Mouse (Mus musculus) neural tube, embryonic 14.5 days (tissue): Measurements from ENCODE around the gene Crot. TPM values are rescaled to one million over a fixed set of nuclear protein-coding genes. Genes with fewer than 3 reads are reported as not detected.
A peak's percentile ranks its signal among the peaks of the same experiment; 100 is the strongest.

Experiments used
- ATAC-seq: fragments of 200-750 bp; cut with Nextera tagmentation; 2 replicates; pipeline ENCODE4 v1.8.0; 2017; ENCODE audit warnings: low read depth, mild to moderate bottlenecking, moderate TSS enrichment, moderate library complexity
- H3K27ac ChIP-seq: fragments of 300-500 bp; sonication (generic); 2 replicates; pipeline ENCODE4 v1.5.1; 2014; ENCODE audit warnings: low read depth, mild to moderate bottlenecking, control low read depth, low read length, moderate library complexity, mixed read lengths
- H3K27me3 ChIP-seq: fragments of 300-500 bp; sonication (generic); 2 replicates; pipeline ENCODE4 v1.6.1; 2014; ENCODE audit warnings: low read length; ENCODE audit not compliant: control insufficient read depth, insufficient read depth
- H3K36me3 ChIP-seq: fragments of 300-500 bp; sonication (generic); 2 replicates; pipeline ENCODE4 v1.6.1; 2014; ENCODE audit warnings: low read length, mixed read lengths; ENCODE audit not compliant: control insufficient read depth, insufficient read depth
- H3K4me1 ChIP-seq: fragments of 300-500 bp; sonication (generic); 2 replicates; pipeline ENCODE4 v1.6.1; 2014; ENCODE audit warnings: low read length; ENCODE audit not compliant: control insufficient read depth, insufficient read depth
- H3K4me2 ChIP-seq: fragments of 300-500 bp; sonication (generic); 2 replicates; pipeline ENCODE4 v1.6.1; 2014; ENCODE audit warnings: mild to moderate bottlenecking, low read depth, low read length, control low read depth
- H3K4me3 ChIP-seq: fragments of 300-500 bp; sonication (generic); 2 replicates; pipeline ENCODE4 v1.5.1; 2014; ENCODE audit warnings: low read depth, low read length, control low read depth, mixed read lengths
- H3K9ac ChIP-seq: fragments of 300-500 bp; sonication (generic); replicated peaks from 2 replicates; pipeline ENCODE4 v1.6.1; 2014; ENCODE audit warnings: low read depth, mild to moderate bottlenecking, control low read depth, low read length, mixed read lengths
- H3K9me3 ChIP-seq: fragments of 300-500 bp; sonication (generic); 2 replicates; pipeline ENCODE4 v1.6.1; 2016; ENCODE audit warnings: low read length; ENCODE audit not compliant: control insufficient read depth
- WGBS: fragments of 180-500 bp; shearing (Covaris S2); extraction: QIAGEN DNeasy Blood & Tissue Kit; methylation state at CpG from one replicate; pipeline ENCODE4 v1.1.7; 2014; 5-methylcytosine and 5-hydroxymethylcytosine counted together
- polyA plus RNA-seq: library from polyadenylated mRNA; unstranded; fragments of >200 nt; fragmentation: Nextera tagmentation; extraction: Ambion mirVana; gene quantifications from 2 replicates; pipeline ENCODE4 v1.2.1, GENCODE M21; 2014

Crot gene
- 23.7 and 27.5 TPM in 2 replicates for polyA plus RNA-seq

DNA sequence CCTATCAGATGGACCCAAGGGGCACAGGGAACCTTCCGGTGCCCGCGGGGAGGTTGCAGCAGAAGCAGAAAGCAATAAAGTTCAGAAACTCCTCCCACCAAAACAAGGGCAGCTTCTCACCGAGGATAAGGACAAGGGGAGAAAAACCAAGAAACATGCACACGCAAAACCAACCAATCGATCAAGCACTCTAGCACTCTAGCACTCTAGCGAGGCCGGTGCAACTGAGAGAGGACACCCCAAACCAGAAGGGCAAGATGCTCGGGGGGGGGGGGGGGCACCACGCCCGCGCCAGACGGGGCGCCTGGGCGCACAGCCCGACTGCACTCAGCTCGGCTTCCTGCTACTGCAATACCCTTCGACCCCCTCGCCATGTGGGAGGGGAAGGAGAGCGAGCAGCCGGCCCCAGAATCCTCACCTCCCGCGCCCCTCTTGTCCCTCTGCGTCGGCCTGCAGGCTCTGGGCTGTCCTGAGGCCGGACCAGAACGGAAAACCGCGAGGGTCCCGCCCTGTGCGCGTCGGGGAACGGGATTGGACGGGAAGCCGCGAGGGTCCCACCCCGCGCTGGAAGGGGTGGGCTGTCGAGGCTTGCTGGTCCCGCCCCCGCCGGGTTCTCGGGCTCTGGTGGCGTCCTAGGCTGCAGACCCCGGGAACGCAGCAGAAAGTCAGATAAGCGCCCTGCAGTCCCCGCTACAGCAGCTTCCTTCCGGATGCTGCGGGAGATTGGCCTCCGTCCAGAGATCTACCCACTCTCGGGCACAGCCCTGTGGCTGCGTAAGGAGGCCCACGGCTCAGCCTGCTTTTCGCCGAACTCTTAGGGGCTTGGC is at the start of gene Crot:
Crot (minus strand) TSS at position 639 of the 827 bp plus-strand sequence.
- 0% methylated on average over 55 of the region's 57 CpGs for WGBS
- Histone ChIP-seq H3K27me3 (no peaks in the 10 kb centered on the region), H3K4me1 (0 out of 2 replicates have a peak, but pooled peaks cover 5% of the 10 kb centered on the region), H3K36me3 (no peaks in the 10 kb centered on the region), H3K4me2 (peak within 1 kb of the TSS; percentile 80), H3K4me3 (peak within 1 kb of the TSS; percentile 73), H3K9ac (peak within 1 kb of the TSS; percentile 77), H3K9me3 (no peaks in the 10 kb centered on the region), H3K27ac (peak within 1 kb of the TSS; percentile 84)
- peak; percentile 100 for ATAC-seq

DNA sequence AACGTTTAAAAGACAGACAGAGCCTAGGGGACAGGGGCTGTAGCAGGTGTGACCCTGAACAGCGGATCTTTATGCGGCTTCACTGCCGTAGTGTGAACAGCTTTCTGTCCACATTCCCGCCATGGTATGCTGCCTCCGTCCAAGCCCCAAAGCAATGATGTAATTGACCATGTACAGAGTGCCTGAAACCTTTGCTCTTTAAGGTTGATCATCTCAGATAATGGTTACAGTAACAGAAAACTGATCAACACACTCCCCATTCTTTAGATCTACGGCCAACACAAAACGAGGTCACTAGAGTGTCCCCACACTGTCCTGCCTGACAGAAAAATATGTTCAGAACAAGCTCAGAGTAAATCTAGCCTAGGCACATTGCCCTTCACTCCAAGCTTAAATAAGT is 48.8 kb upstream of the Crot start:
- Histone ChIP-seq H3K4me3 (no peak overlapping the region), H3K27me3 (no peaks in the 10 kb centered on the region), H3K27ac (no peak overlapping the region), H3K9ac (no peak overlapping the region), H3K4me2 (no peak overlapping the region), H3K9me3 (no peaks in the 10 kb centered on the region), H3K36me3 (no peaks in the 10 kb centered on the region), H3K4me1 (no peaks in the 10 kb centered on the region)
- no peak for ATAC-seq
- WGBS, result 84% methylated on average over 8 of the region's 8 CpGs

DNA sequence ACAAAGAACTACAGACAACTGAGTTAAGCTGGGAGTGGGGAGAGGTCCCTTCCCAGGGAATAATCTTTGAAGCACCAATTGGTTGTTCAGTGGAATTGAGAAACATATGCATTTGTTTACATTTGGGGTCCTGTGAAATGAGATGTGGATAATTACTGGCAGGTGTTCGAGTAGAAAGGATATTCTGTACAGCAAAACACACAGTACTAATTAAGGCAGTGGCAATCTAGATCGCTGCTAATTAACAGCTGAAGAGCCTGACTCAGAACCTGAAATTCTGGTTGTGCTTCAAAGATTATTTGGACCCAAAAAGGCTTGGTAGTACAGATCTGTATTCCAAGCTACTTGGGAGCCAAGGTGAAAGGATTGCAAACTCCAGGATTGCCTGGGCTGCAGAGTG is 47.7 kb upstream of the Crot start:
- no peak overlapping the region for H3K9ac ChIP-seq
- H3K4me2 ChIP-seq, result no peak overlapping the region
- H3K4me1 ChIP-seq, result no peaks in the 10 kb centered on the region
- no peak overlapping the region for H3K4me3 ChIP-seq
- H3K36me3 ChIP-seq, result no peaks in the 10 kb centered on the region
- no peak overlapping the region for H3K27ac ChIP-seq
- no peaks in the 10 kb centered on the region for H3K9me3 ChIP-seq
- WGBS, result 45% methylated on average over 2 of the region's 2 CpGs
- no peaks in the 10 kb centered on the region for H3K27me3 ChIP-seq
- ATAC-seq, result no peak; the same call in 1 of the 2 replicates

DNA sequence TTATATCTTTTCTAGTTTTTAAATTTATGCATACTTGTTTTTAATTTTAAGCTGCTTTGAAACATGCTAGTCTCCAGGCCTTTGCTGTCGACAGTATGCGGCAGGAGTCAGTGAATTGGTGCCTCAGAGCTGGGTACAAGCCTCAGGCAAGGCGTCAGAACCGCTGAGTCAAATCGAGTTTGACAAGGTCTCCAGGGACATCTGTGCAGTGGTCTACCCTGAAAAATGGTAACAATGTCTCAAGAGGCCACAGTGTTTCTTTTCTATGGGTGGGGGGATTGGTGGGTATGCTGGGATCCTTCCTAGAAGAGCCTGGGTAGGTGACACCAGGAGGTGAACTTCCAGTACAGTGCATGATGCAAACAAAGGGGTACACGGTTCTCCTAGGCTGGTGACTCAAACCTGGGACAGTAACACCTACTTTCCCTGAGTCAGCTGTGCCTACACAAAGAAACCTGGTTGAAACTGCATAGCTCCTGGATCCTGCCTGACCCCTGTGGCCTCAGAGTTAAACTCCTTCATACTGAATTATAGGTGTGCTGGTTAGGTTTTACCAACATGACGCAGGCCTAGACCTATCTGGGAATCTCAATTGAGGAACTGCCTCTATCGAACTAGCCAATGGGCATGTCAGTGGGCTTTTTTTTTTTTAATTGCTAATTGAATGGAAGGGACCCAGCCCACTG is 46.6 kb upstream of the Crot start:
- Histone ChIP-seq H3K9ac (no peak overlapping the region), H3K4me3 (no peak overlapping the region), H3K36me3 (no peaks in the 10 kb centered on the region), H3K9me3 (no peaks in the 10 kb centered on the region), H3K4me1 (no peaks in the 10 kb centered on the region), H3K4me2 (no peak overlapping the region), H3K27ac (no peak overlapping the region), H3K27me3 (no peaks in the 10 kb centered on the region)
- whole genome bisulfite sequencing, result 82% methylated on average over 8 of the region's 8 CpGs
- peak; percentile 24; the same call in 1 of the 2 replicates for ATAC-seq

DNA sequence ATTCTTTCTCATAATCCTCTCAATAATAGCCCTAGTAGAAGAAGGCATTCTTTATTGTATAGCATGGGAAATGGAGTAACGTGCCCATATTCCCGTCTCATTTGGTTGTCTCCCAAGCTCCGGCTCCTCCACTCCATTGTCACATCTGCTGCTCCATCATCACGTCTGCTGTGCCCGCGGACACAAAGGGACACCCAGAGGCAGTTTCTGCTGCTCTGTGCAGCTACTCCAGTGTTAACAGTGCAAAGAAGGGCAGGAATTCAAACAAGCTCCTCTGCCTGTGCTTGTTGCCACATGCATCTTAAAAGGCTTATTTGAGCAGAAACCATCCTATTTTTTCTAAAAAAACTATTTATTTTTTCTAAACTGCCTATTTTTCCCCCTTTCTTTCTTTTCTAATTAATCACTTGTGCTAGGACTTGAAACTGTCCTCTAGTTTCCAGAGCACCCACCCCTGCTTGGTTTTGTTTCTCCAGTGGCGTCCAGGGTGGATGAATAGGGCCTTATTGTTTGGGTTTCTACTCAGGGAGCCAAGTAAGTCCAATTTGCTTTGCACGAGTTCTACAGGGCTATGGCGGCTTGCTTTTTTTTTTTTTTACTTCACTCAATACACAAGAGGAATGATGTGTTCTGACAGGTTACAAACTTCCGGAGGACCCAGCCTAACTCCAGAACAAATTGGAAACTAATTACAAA is 45.7 kb upstream of the Crot start:
- Histone ChIP-seq H3K27me3 (no peaks in the 10 kb centered on the region), H3K36me3 (no peaks in the 10 kb centered on the region), H3K9me3 (no peaks in the 10 kb centered on the region), H3K4me3 (no peak overlapping the region), H3K4me2 (no peak overlapping the region), H3K9ac (no peak overlapping the region), H3K27ac (no peak overlapping the region), H3K4me1 (no peaks in the 10 kb centered on the region)
- no peak for ATAC-seq
- WGBS, result 44% methylated on average over 10 of the region's 10 CpGs

DNA sequence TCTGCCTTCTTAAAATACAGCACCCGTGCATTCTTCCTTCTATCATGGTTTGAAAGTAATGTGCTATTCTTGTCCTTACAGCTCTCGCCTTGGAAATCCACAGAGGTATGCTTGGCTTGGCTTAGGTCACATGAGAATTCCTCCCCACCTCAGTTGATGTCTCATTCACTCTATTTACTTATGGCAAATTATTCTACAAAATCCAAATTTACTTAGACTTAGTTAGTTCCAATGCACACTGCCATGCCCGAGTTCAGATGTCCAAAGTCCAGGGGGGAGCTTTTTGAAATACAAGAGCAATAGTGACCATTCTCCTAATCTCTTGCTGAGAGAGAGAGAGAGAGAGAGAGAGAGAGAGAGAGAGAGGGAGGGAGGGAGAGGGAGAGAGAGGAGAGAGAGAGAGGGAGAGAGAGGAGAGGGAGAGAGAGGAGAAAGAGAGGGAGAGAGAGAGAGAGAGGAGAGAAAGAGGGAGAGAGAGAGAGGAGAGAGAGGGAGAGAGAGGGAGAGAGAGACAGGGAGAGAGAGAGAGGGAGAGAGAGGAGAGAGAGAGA is 43.6 kb upstream of the Crot start:
- H3K4me2 ChIP-seq, result no peak overlapping the region
- WGBS, result 85% methylated on average over 3 of the region's 3 CpGs
- no peak overlapping the region for H3K27ac ChIP-seq
- H3K4me3 ChIP-seq, result no peak overlapping the region
- H3K36me3 ChIP-seq, result no peaks in the 10 kb centered on the region
- H3K4me1 ChIP-seq, result no peaks in the 10 kb centered on the region
- no peaks in the 10 kb centered on the region for H3K9me3 ChIP-seq
- no peaks in the 10 kb centered on the region for H3K27me3 ChIP-seq
- H3K9ac ChIP-seq, result no peak overlapping the region
- no peak for ATAC-seq

DNA sequence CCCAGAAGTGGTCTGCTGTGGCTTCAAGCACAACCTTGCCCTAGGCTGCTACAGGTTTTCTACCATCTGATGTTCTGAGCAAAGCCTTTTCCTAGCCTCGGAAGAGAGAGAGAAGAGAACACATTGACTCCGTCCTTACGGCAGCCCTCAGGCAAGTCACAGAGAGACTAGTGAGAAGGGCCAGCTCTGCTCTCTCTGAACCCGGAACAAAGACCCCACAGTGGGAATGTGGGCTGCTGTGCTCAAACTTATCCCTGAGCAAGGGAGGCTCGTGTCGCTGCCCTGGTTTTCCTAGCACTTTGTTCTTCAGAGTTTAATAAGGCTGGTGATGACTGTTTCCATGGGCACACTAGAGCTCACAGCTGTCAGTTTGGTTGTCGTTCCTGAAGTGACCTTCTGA is 42.9 kb upstream of the Crot start:
- no peak overlapping the region for H3K27ac ChIP-seq
- H3K36me3 ChIP-seq, result no peaks in the 10 kb centered on the region
- no peak overlapping the region for H3K4me2 ChIP-seq
- H3K9me3 ChIP-seq, result no peaks in the 10 kb centered on the region
- no peaks in the 10 kb centered on the region for H3K4me1 ChIP-seq
- H3K4me3 ChIP-seq, result no peak overlapping the region
- 82% methylated on average over 7 of the region's 7 CpGs for WGBS
- no peak for ATAC-seq
- no peak overlapping the region for H3K9ac ChIP-seq
- H3K27me3 ChIP-seq, result no peaks in the 10 kb centered on the region

DNA sequence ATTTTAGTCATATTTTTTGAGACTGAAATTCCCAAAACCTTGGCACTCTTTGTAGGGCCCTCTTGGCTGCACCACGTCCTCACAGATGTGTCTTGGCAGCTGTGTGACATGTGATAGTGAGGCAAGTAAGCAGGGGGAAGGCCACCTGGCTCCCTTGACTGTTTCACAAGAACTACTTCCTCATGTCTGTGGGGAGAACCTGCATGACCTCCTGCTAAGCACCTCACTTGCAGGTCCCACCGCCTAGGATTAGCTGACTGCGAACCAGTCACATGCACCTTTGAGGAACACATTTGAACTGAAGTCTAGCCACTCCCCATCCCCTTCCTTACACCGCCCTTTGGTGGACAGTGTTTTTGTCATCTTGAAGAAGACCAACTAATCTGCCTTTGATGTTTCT is 40.2 kb upstream of the Crot start:
- Histone ChIP-seq H3K9ac (no peak overlapping the region), H3K9me3 (no peaks in the 10 kb centered on the region), H3K36me3 (no peaks in the 10 kb centered on the region), H3K4me3 (no peak overlapping the region), H3K4me1 (no peaks in the 10 kb centered on the region), H3K4me2 (no peak overlapping the region), H3K27ac (no peak overlapping the region), H3K27me3 (no peaks in the 10 kb centered on the region)
- ATAC-seq, result no peak
- 77% methylated on average over 4 of the region's 4 CpGs for WGBS
